Mouse (Mus musculus) CD4-positive helper T cell, adult 2 months (primary cell): Measurements from ENCODE around the gene Aacs.

Experiments used
- DNase-seq: peaks from one replicate; pipeline ENCODE4 v3.0.0-alpha.2; 2012; ENCODE audit warnings: low read depth, missing footprints, low spot score

The Aacs gene

GRCm38 (mm10) chr5:125533225-125533900 is 57.7 kb downstream of the Aacs start:
- DNase-seq, result no peak

GRCm38 (mm10) chr5:125534168-125534610 is 58.6 kb downstream of the Aacs start:
- no peak for DNase-seq

DNA sequence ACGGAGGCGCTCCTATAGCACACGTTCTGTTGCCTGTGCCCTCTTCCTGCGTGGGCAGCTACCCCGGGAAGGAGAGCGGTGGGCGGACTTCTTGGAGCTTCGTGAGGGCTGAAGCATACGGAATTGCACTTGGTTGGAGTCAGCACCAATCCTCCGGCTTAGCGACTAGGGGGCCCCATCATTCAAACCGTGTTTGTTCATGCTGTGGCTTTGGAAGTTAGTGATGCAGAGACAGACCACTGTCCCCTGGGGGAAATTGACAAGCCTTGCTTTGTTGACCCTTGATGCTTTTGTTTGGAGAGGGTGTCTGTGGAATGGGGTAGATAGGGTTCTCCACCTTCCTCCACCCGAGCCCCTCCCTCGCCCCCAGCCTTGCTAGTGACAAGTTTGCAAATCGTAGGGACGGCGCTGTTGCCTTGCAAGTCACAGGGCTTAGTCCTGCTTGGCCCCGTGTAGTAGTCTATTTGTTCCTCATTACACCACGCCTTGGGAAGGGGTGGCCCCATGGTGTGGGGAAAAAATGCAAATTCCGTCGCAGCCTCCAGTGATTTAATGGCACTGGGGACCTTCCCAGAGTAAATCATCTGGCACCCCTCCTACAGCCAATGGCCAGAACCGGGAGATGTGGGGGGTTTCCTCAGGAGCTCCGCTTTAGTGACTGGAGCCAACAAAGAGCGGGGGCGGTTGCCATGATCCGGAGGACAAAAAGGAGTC is 59.2 kb downstream of the Aacs start:
- no peak for DNase-seq

GRCm38 (mm10) chr5:125545090-125545489 is 69.5 kb downstream of the Aacs start:
- DNase-seq, result no peak

DNA sequence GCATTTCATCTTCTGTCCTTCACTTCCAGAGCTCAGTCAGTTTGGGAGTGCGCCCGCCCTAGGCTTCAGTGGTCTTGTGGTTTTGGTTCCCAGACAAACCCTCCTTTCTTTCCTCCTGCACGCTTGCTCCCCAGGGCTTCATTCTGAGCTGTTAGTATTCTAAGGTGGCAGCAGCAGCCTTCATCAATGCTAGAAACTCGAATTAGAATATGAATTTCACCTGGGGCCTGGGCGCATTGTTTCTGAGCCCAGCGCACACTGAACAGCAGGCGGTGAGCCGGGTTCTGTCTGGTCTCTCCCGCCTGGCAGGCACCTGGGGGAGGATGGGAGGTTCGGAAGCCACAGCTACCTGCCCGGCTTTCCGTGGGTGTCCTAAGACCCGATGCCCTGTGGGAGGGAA is 70.7 kb downstream of the Aacs start:
- DNase-seq, result no peak

DNA sequence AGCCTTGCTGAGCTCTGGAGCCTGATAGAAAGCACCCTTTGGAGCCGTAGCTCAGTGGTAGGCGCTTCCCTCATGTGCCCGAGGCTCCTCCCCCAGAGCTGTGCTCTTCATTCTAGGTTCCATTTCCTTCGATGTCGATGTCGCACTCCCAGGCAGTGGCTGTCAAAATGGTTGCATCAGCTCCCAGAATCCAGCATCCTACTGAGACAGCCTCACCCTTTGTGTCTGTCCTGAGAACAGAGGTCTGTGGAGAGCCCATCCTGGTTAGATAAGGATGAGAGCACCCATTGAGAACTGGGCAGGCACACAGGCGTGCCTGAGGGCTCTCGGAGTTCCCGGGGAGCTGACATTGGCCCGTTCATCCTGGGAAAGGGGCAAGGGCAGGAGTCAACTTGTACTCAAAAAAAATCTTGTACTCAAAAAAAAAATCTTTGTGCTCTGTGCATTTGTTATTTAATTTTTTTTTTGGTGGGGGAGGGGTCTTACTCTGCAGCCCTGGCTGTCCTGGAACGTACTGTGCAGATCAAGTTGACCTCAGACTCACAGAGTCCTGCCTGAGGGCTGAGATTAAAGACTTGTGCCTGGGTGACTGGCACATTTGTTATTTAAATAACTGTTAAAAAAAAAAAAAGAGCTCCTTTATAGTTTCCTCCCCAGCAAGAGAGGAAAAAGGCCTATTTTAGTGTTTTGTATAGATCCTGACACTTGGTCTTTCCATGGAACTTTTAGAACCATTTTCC is 74.3 kb downstream of the Aacs start:
- DNase-seq, result no peak

DNA sequence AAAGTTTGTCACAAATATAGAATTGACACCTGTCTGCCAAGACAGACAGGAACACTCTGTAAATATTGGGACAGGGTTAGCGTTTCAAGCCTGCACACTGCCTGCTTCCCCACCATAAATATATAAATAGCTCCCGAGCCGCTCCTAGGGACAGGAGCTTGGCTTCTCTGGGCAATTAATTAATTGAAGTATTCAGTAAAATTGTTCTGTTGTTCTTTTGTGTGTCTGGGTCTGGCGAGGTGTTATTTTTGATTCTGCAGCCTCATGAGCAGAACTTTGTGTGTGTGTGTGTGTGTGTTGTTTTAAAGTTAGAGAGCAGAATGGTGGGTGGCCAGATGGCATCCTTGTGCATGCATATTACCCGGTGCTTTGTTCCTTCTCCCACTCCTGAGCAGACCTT is 80.1 kb downstream of the Aacs start:
- DNase-seq, result no peak

DNA sequence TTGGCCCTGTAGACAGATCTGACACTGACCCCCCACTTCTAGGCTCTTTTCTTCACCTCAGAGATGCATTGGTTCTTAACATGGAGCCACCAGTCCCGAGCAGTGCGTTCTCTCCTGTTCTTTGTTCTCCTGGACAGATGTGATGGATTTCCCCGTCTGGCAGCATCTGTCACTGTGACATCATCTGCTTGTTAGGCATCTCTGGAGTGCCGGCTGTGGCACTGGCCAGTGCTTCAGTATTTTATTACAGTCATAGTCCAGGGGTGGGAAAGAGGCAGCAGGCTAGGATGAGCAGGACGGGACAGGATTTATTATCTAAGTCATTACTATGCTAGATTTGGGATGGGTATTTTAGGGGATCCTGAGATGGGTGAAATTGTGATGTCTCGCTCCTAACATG is 87.9 kb downstream of the Aacs start:
- no peak for DNase-seq

- DNase-seq, result no peak
These were observed 90.1 kb downstream of the Aacs start for GRCm38 (mm10) chr5:125565725-125566124.
